Mouse (Mus musculus): ENCODE measurements around the gene 1600014C23Rik. TPM values are rescaled to one million over a fixed set of nuclear protein-coding genes. Genes with fewer than 3 reads are reported as not detected.

1600014C23Rik gene
- polyA plus RNA-seq, 1 experiment, result not detected

DNA sequence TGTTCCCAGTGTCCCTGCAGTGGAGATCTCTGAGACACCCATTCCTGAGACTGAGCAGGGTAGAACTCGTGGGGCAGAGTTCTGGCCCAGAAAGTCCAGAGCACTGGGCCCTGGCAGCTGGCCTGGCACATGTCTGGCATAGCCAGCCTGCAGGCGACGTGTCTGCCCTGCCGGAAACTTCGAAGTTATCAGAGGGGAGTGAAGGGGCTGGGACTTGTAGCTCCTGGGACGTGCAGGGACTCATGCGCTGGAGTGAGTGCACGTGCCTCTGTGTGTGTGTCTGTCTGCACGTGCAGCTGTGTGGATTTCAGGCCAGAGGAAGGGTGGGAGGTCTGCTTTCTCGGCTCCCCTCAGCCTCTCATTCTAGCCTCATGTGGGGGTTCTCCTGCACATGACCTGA is 4.3 kb downstream of the 1600014C23Rik start:
- Histone ChIP-seq H3K36me3 (ENCODE audit: control insufficient read depth, insufficient read depth, low read length) (no peaks in the 10 kb centered on the region), H3K4me1 (ENCODE audit: control insufficient read depth, insufficient read depth, insufficient read length) (peaks cover 3% of the 10 kb centered on the region; the same call in 1 of the 2 replicates), H3K27ac (ENCODE audit: insufficient read depth, low read length) (no peak overlapping the region), H3K27me3 (ENCODE audit: control insufficient read depth, insufficient read depth, low read length) (peaks cover 8% of the 10 kb centered on the region), H3K4me3 (ENCODE audit: extremely low read depth, insufficient read depth, insufficient read length) (no peak overlapping the region)
- no peak for TF ChIP-seq POLR2A (IDR thresholded peaks at IDR 0.05; ENCODE audit: low read depth, low read length)
- TF ChIP-seq CTCF (IDR thresholded peaks at IDR 0.05; ENCODE audit: extremely low read depth, insufficient read depth, insufficient read length, insufficient replicate concordance), result no peak
- 82% methylated on average over 10 of the region's 10 CpGs for WGBS
- DNase-seq (ENCODE audit: low read depth in 1 of 2, low spot score in 2 of 2), result no peak

GRCm38 (mm10) chr17:45727983-45728723 is 5.5 kb downstream of the 1600014C23Rik start:
- Histone ChIP-seq H3K36me3 (ENCODE audit: control insufficient read depth, insufficient read depth, low read length) (no peaks in the 10 kb centered on the region), H3K27me3 (ENCODE audit: control insufficient read depth, insufficient read depth, low read length) (no peaks in the 10 kb centered on the region), H3K4me3 (ENCODE audit: extremely low read depth, insufficient read depth, insufficient read length) (no peak overlapping the region), H3K4me1 (ENCODE audit: control insufficient read depth, insufficient read depth, insufficient read length) (no peaks in the 10 kb centered on the region), H3K27ac (ENCODE audit: insufficient read depth, low read length) (no peak overlapping the region)
- DNase-seq (ENCODE audit: low read depth in 1 of 2, low spot score in 2 of 2), result no peak
- 89% methylated on average over 8 of the region's 8 CpGs for WGBS
- no peak for TF ChIP-seq POLR2A (IDR thresholded peaks at IDR 0.05; ENCODE audit: low read depth, low read length)

GRCm38 (mm10) chr17:45727481-45727880 is 6.2 kb downstream of the 1600014C23Rik start:
- Histone ChIP-seq H3K27ac (ENCODE audit: insufficient read depth, low read length) (no peak overlapping the region), H3K36me3 (ENCODE audit: control insufficient read depth, insufficient read depth, low read length) (no peaks in the 10 kb centered on the region), H3K27me3 (ENCODE audit: control insufficient read depth, insufficient read depth, low read length) (no peaks in the 10 kb centered on the region), H3K4me3 (ENCODE audit: extremely low read depth, insufficient read depth, insufficient read length) (no peak overlapping the region), H3K4me1 (ENCODE audit: control insufficient read depth, insufficient read depth, insufficient read length) (no peaks in the 10 kb centered on the region)
- 77% methylated on average over 2 of the region's 2 CpGs for WGBS
- DNase-seq (ENCODE audit: low read depth in 1 of 2, low spot score in 2 of 2), result no peak
- TF ChIP-seq CTCF (IDR thresholded peaks at IDR 0.05; ENCODE audit: extremely low read depth, insufficient read depth, insufficient read length, insufficient replicate concordance), result no peak
- no peak for TF ChIP-seq POLR2A (IDR thresholded peaks at IDR 0.05; ENCODE audit: low read depth, low read length)

DNA sequence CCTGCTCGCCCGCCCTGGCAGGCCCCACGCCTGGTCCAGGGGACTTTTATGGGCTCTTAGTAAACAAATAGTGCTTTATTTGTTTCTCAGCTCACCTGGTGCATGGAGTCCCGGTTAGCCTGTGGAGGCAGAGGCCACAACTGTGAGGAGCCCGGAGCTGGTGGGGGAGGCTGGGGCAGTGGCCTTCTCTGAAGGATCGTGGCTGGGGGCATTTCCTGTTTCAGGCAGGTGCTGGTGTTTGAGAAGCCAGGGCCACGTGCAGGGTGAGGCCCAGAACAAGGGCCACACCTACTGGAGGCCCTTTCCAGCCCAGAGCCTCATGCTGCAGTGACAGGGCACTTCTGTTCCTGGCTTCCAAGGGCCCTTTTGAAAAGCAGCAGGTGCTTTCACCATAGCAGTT is 7.4 kb downstream of the 1600014C23Rik start:
- Histone ChIP-seq H3K4me1 (ENCODE audit: control insufficient read depth, insufficient read depth, insufficient read length) (no peaks in the 10 kb centered on the region), H3K4me3 (ENCODE audit: extremely low read depth, insufficient read depth, insufficient read length) (no peak overlapping the region), H3K27me3 (ENCODE audit: control insufficient read depth, insufficient read depth, low read length) (no peaks in the 10 kb centered on the region), H3K27ac (ENCODE audit: insufficient read depth, low read length) (no peak overlapping the region), H3K36me3 (ENCODE audit: control insufficient read depth, insufficient read depth, low read length) (no peaks in the 10 kb centered on the region)
- 38% methylated on average over 7 of the region's 7 CpGs for WGBS
- no peak for TF ChIP-seq CTCF (IDR thresholded peaks at IDR 0.05; ENCODE audit: extremely low read depth, insufficient read depth, insufficient read length, insufficient replicate concordance)
- no peak for TF ChIP-seq POLR2A (IDR thresholded peaks at IDR 0.05; ENCODE audit: low read depth, low read length)
- no peak for DNase-seq (ENCODE audit: low read depth in 1 of 2, low spot score in 2 of 2)

DNA sequence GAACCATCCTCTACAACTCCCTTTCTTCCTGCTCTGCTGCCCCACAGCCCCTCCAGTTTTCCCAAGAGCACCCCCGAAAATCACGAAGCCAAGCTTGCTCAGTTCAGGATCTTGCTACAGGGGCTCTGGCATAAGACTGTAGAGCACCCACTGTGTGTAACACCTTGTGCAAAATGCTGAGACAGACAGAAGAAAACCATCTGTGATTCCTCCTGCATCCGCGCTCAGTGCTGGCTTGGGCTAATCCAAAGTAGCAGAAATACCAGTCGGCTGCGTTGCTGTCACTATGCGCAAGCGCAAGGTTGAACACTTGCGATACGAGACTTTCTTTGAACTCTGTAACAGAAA is 9.1 kb downstream of the 1600014C23Rik start:
- WGBS, result 97% methylated on average over 10 of the region's 10 CpGs
- H3K4me3 ChIP-seq (ENCODE audit: extremely low read depth, insufficient read depth, insufficient read length), result no peak overlapping the region
- H3K36me3 ChIP-seq (ENCODE audit: control insufficient read depth, insufficient read depth, low read length), result no peaks in the 10 kb centered on the region
- DNase-seq (ENCODE audit: low read depth in 1 of 2, low spot score in 2 of 2), result no peak
- TF ChIP-seq POLR2A (IDR thresholded peaks at IDR 0.05; ENCODE audit: low read depth, low read length), result no peak
- TF ChIP-seq CTCF (IDR thresholded peaks at IDR 0.05; ENCODE audit: extremely low read depth, insufficient read depth, insufficient read length, insufficient replicate concordance), result no peak
- no peak overlapping the region for H3K27ac ChIP-seq (ENCODE audit: insufficient read depth, low read length)
- no peaks in the 10 kb centered on the region for H3K4me1 ChIP-seq (ENCODE audit: control insufficient read depth, insufficient read depth, insufficient read length)
- H3K27me3 ChIP-seq (ENCODE audit: control insufficient read depth, insufficient read depth, low read length), result no peaks in the 10 kb centered on the region

GRCm38 (mm10) chr17:45723732-45724573 is 9.7 kb downstream of the 1600014C23Rik start:
- peak overlapping the region; percentile 36; the same call in 1 of the 2 replicates for H3K4me3 ChIP-seq (ENCODE audit: extremely low read depth, insufficient read depth, insufficient read length)
- no peak for TF ChIP-seq POLR2A (IDR thresholded peaks at IDR 0.05; ENCODE audit: low read depth, low read length)
- TF ChIP-seq CTCF (IDR thresholded peaks at IDR 0.05; ENCODE audit: extremely low read depth, insufficient read depth, insufficient read length, insufficient replicate concordance), result peak; percentile 69; the same call in 1 of the 2 replicates
- no peaks in the 10 kb centered on the region for H3K36me3 ChIP-seq (ENCODE audit: control insufficient read depth, insufficient read depth, low read length)
- H3K4me1 ChIP-seq (ENCODE audit: control insufficient read depth, insufficient read depth, insufficient read length), result no peaks in the 10 kb centered on the region
- H3K27ac ChIP-seq (ENCODE audit: insufficient read depth, low read length), result no peak overlapping the region
- no peaks in the 10 kb centered on the region for H3K27me3 ChIP-seq (ENCODE audit: control insufficient read depth, insufficient read depth, low read length)
- peak in 1 of 2 experiments; percentile 60 for DNase-seq (ENCODE audit: low read depth in 1 of 2, low spot score in 2 of 2)
- 9% methylated on average over 25 of the region's 25 CpGs for WGBS

Measured in spleen, adult 2 months (tissue).